Mouse (Mus musculus): Measurements from ENCODE around the gene Olfr1472.
"Not testable (repeated sequence)": the region's sequence is repeated elsewhere in the genome, so short reads cannot be mapped to it uniquely, and the experiment has no call there.

The Olfr1472 gene

GRCm38 (mm10) chr19:13455986-13456385, at the start of gene Olfr1472:
TSS of gene Olfr1472 (minus strand) at chr19:13456086.
- no peak for DNase-seq

- no peak for DNase-seq
Measured at GRCm38 (mm10) chr19:13500246-13500645, 44.4 kb upstream of the Olfr1472 start, which contains the start of gene Olfr1477. TSS of gene Olfr1477 (plus strand) at chr19:13500546.

- no peak for DNase-seq
Measured at GRCm38 (mm10) chr19:13480096-13480495, 24.2 kb upstream of the Olfr1472 start, which contains the start of gene Olfr1475. TSS of gene Olfr1475 (minus strand) at chr19:13480196.

- DNase-seq: not testable (repeated sequence)
Measured at GRCm38 (mm10) chr19:13469265-13469664, 13.4 kb upstream of the Olfr1472 start, which contains the start of gene Olfr1474. TSS of gene Olfr1474 (plus strand) at chr19:13469565.

- DNase-seq: not testable (repeated sequence)
Measured at GRCm38 (mm10) chr19:13443109-13443508, 12.8 kb downstream of the Olfr1472 start, which contains the start of gene Olfr1471. TSS of gene Olfr1471 (plus strand) at chr19:13443409.

- DNase-seq: no peak
Measured at GRCm38 (mm10) chr19:13407549-13407948, 48.3 kb downstream of the Olfr1472 start, which contains the start of gene Olfr1469. TSS of gene Olfr1469 (plus strand) at chr19:13407849.
